Mouse (Mus musculus) layer of hippocampus, adult 2 months (tissue): ENCODE data around the gene Nckap5. TPM values are rescaled to one million over a fixed set of nuclear protein-coding genes. Genes with fewer than 3 reads are reported as not detected.

Source experiments
- DNase-seq, 2 experiments: peaks; one replicate each; pipeline ENCODE4 v3.0.0; 2022; ENCODE audit warnings: low spot score in 2 of 2
- H3K27ac ChIP-seq: fragments of 200-600 bp; 2 replicates; pipeline ENCODE4 v1.8.1; 2022
- H3K4me3 ChIP-seq: fragments of 200-600 bp; 2 replicates; pipeline ENCODE4 v1.8.1; 2022; ENCODE audit warnings: mild to moderate bottlenecking
- CTCF ChIP-seq: fragments of 200-600 bp; conservative IDR thresholded peaks from 2 replicates; pipeline ENCODE4 v1.8.1; 2022; ENCODE audit warnings: antibody characterized with exemption, mild to moderate bottlenecking, moderate library complexity
- total RNA-seq, 2 experiments: library from RNA; stranded (reverse); gene quantifications; 2 replicates each; pipeline ENCODE4 v1.2.3; 2021

Nckap5 gene
- total RNA-seq, 2 experiments from 2014 or later = 10.5 to 11.8 TPM

- no peak for TF ChIP-seq CTCF
- no peak overlapping the region for H3K4me3 ChIP-seq
- no peak overlapping the region for H3K27ac ChIP-seq
- DNase-seq = no peak
Observed at GRCm38 (mm10) chr1:126233196-126233595, 597.4 kb downstream of the Nckap5 start.

- no peak overlapping the region for H3K4me3 ChIP-seq
- TF ChIP-seq CTCF = no peak
- no peak for DNase-seq
- H3K27ac ChIP-seq = no peak overlapping the region
Observed at GRCm38 (mm10) chr1:126231199-126231598, 599.4 kb downstream of the Nckap5 start.

GRCm38 (mm10) chr1:126210212-126210611 is 620.4 kb downstream of the Nckap5 start:
- DNase-seq = no peak
- Histone ChIP-seq H3K27ac (no peak overlapping the region), H3K4me3 (no peak overlapping the region)
- no peak for TF ChIP-seq CTCF

- Histone ChIP-seq H3K27ac (no peak overlapping the region), H3K4me3 (no peak overlapping the region)
- TF ChIP-seq CTCF = no peak
- no peak for DNase-seq
Observed at GRCm38 (mm10) chr1:126209743-126210142, 620.9 kb downstream of the Nckap5 start.

- Histone ChIP-seq H3K27ac (0 out of 2 replicates have a peak overlapping the region, but pooled peaks have one; percentile 8), H3K4me3 (no peak overlapping the region)
- peak in 1 of 2 experiments; percentile 51 for DNase-seq
- no peak for TF ChIP-seq CTCF
Observed at GRCm38 (mm10) chr1:126209131-126209530, 621.5 kb downstream of the Nckap5 start.

- no peak for TF ChIP-seq CTCF
Observed at GRCm38 (mm10) chr1:126196937-126197336, 633.7 kb downstream of the Nckap5 start.

GRCm38 (mm10) chr1:126190353-126190752 is 640.2 kb downstream of the Nckap5 start:
- Histone ChIP-seq H3K27ac (no peak overlapping the region), H3K4me3 (no peak overlapping the region)
- no peak for DNase-seq
- TF ChIP-seq CTCF = no peak

More at GRCm38 (mm10) chr1:126196937-126197336, 633.7 kb downstream of the Nckap5 start:
- Histone ChIP-seq H3K4me3 (no peak overlapping the region), H3K27ac (no peak overlapping the region)
- DNase-seq = no peak

GRCm38 (mm10) chr1:126183751-126184150 is 646.8 kb downstream of the Nckap5 start:
- no peak overlapping the region for H3K4me3 ChIP-seq
- no peak overlapping the region for H3K27ac ChIP-seq
- TF ChIP-seq CTCF = no peak
- no peak for DNase-seq

GRCm38 (mm10) chr1:126168579-126168978 is 662.0 kb downstream of the Nckap5 start:
- no peak overlapping the region for H3K27ac ChIP-seq
- no peak for DNase-seq
- TF ChIP-seq CTCF = no peak
- no peak overlapping the region for H3K4me3 ChIP-seq

- no peak for DNase-seq
- no peak for TF ChIP-seq CTCF
- no peak overlapping the region for H3K27ac ChIP-seq
- H3K4me3 ChIP-seq = no peak overlapping the region
Observed at GRCm38 (mm10) chr1:126168131-126168530, 662.5 kb downstream of the Nckap5 start.

- H3K27ac ChIP-seq = no peak overlapping the region
- no peak for TF ChIP-seq CTCF
- no peak for DNase-seq
Observed at GRCm38 (mm10) chr1:126167546-126167945, 663.1 kb downstream of the Nckap5 start.

GRCm38 (mm10) chr1:126159287-126159686 is 671.3 kb downstream of the Nckap5 start:
- Histone ChIP-seq H3K27ac (no peak overlapping the region), H3K4me3 (no peak overlapping the region)
- no peak for DNase-seq
- no peak for TF ChIP-seq CTCF

More at GRCm38 (mm10) chr1:126167546-126167945, 663.1 kb downstream of the Nckap5 start:
- H3K4me3 ChIP-seq = no peak overlapping the region

GRCm38 (mm10) chr1:126155816-126156215 is 674.8 kb downstream of the Nckap5 start:
- no peak for TF ChIP-seq CTCF
- Histone ChIP-seq H3K4me3 (no peak overlapping the region), H3K27ac (no peak overlapping the region)
- no peak for DNase-seq

- DNase-seq = peak; percentile 77 to 82
- no peak for TF ChIP-seq CTCF
- Histone ChIP-seq H3K4me3 (no peak overlapping the region), H3K27ac (peak overlapping the region; percentile 70)
Observed at GRCm38 (mm10) chr1:126153516-126154234, 676.9 kb downstream of the Nckap5 start.
